11 mouse cellular contexts compared by ENCODE assay signal in genomic region chr6:47565326-47566035, GRCm38 (mm10). TPM values are rescaled to one million over a fixed set of nuclear protein-coding genes. Genes with fewer than 3 reads are reported as not detected.
A peak's percentile ranks its signal among the peaks of the same experiment; 100 is the strongest.
DNase-seq lines count a peak whose midpoint lies in the region; ATAC-seq lines count a peak whose summit lies in the region.
"Had no signal": no experiment of that assay in that cellular context is flagged by ENCODE, and none has a peak within 500 bp of the region (broad histone marks: within the 10 kb centered on the region; RNA-seq: fewer than 3 reads in every experiment).

No protein-coding gene starts in this region.

- no peak overlapping the region for H3K9ac ChIP-seq in heart, embryonic 13.5 days
- H3K9ac ChIP-seq in liver, embryonic 11.5 days (ENCODE audit: low read depth, low read length) = no peak overlapping the region
- H3K9ac ChIP-seq: lung, embryonic 15.5 days; midbrain, embryonic 15.5 days had no signal

- no peak overlapping the region for H3K4me3 ChIP-seq in heart, embryonic 13.5 days
- no peak overlapping the region for H3K4me3 ChIP-seq in liver, embryonic 11.5 days (ENCODE audit: low read depth, low read length)
- H3K4me3 ChIP-seq: lung, embryonic 15.5 days; midbrain, embryonic 15.5 days had no signal

- H3K4me2 ChIP-seq in heart, embryonic 13.5 days = no peak overlapping the region
- peak overlapping the region; percentile 50 for H3K4me2 ChIP-seq in liver, embryonic 11.5 days
- H3K4me2 ChIP-seq: lung, embryonic 15.5 days; midbrain, embryonic 15.5 days had no signal

- no peaks in the 10 kb centered on the region for H3K9me3 ChIP-seq in heart, embryonic 13.5 days
- no peaks in the 10 kb centered on the region for H3K9me3 ChIP-seq in liver, embryonic 11.5 days (ENCODE audit: control insufficient read depth, low read length)
- H3K9me3 ChIP-seq: lung, embryonic 15.5 days; midbrain, embryonic 15.5 days had no signal

- peak overlapping the region; percentile 9; the same call in 1 of the 2 replicates for H3K27ac ChIP-seq in heart, embryonic 13.5 days (replicated peaks)
- peak overlapping the region; percentile 45; the same call in 1 of the 2 replicates for H3K27ac ChIP-seq in liver, embryonic 11.5 days (ENCODE audit: low read depth, low read length)
- H3K27ac ChIP-seq: lung, embryonic 15.5 days; midbrain, embryonic 15.5 days had no signal

- ATAC-seq in heart, embryonic 13.5 days (ENCODE audit: extremely low read depth, insufficient number of reproducible peaks, low FRiP score, low TSS enrichment) = no peak
- ATAC-seq in liver, embryonic 11.5 days (replicated peaks; ENCODE audit: low FRiP score) = peak; percentile 95
- ATAC-seq in inflammation-experienced regulatory T-cells, adult 6 months = no peak
- ATAC-seq: midbrain, embryonic 15.5 days had no signal

- peaks cover 16% of the 10 kb centered on the region for H3K4me1 ChIP-seq in heart, embryonic 13.5 days
- peaks cover 23% of the 10 kb centered on the region for H3K4me1 ChIP-seq in liver, embryonic 11.5 days (replicated peaks; ENCODE audit: control insufficient read depth, insufficient read depth, low read length)
- H3K4me1 ChIP-seq: lung, embryonic 15.5 days; midbrain, embryonic 15.5 days had no signal

- no peaks in the 10 kb centered on the region for H3K27me3 ChIP-seq in heart, embryonic 13.5 days (replicated peaks)
- H3K27me3 ChIP-seq in liver, embryonic 11.5 days (replicated peaks; ENCODE audit: control insufficient read depth, insufficient read depth, low read length) = no peaks in the 10 kb centered on the region
- H3K27me3 ChIP-seq: lung, embryonic 15.5 days; midbrain, embryonic 15.5 days had no signal

- peaks cover 83% of the 10 kb centered on the region for H3K36me3 ChIP-seq in heart, embryonic 13.5 days
- peaks cover 37% of the 10 kb centered on the region for H3K36me3 ChIP-seq in liver, embryonic 11.5 days (ENCODE audit: control insufficient read depth, insufficient read depth, low read length)

- DNase-seq in heart, adult 8-10 months (ENCODE audit: low spot score) = no peak
- DNase-seq in 416B (ENCODE audit: low read depth) = peak; percentile 52
- DNase-seq in NIH3T3 (ENCODE audit: low read depth) = peak; percentile 51
- peak; percentile 32 for DNase-seq in liver, embryonic 11.5 days (ENCODE audit: low spot score)
- no peak for DNase-seq in spleen, postnatal 14 days (ENCODE audit: low spot score in 2 of 2)
- no peak for DNase-seq in embryo, embryonic 10.5 days (ENCODE audit: low spot score)
- DNase-seq: kidney, adult 2 months had no signal

- 29% methylated on average over 1 of the region's 1 CpGs for WGBS in heart, embryonic 13.5 days
- 28% methylated on average over 1 of the region's 1 CpGs for WGBS in liver, embryonic 11.5 days

RNA-seq across cellular contexts. Expression of gene Ezh2, which starts 29.7 kb away (rescaled TPM):
- polyA plus RNA-seq in heart, embryonic 13.5 days (2015; fragmentation: Nextera tagmentation; extraction: Ambion mirVana) = 56.9 and 63.8 TPM in 2 replicates
- 10 to 100 TPM in 1 of 4 experiments, 1 to 10 TPM in 3; 5.1 to 11.1 (median 8.1) TPM for total RNA-seq in heart, adult 8-10 months (2022)
- polyA plus RNA-seq in liver, embryonic 11.5 days (2014; fragmentation: Nextera tagmentation; extraction: Ambion mirVana) = 81.6 and 82.3 TPM in 2 replicates
- 10 to 100 TPM; 41.2 to 67.6 (median 43.2) TPM for polyA plus RNA-seq in inflammation-experienced regulatory T-cells, adult 6 months (2017; shearing (Covaris generic))

Comparison
In these comparisons a context has a peak if more than half of its experiments do, and no peak if none do; other contexts are left out.
1. DNase-seq: peak in 416B (single experiment), NIH3T3 (single experiment) and liver, embryonic 11.5 days (single experiment); none in heart, adult 8-10 months (single experiment), spleen, postnatal 14 days (0 of 2) and embryo, embryonic 10.5 days (single experiment).